Mouse (Mus musculus) fat pad, adult 2 months (tissue): ENCODE measurements at regions not wholly inside any gene's neighbourhood (a gene's known extent, or its start where the extent isn't known, plus 50 kb on each side); places are given as distances from the start of the nearest gene placed in this dataset.

Experiments
- DNase-seq: peaks from one replicate; pipeline ENCODE4 v3.0.0-alpha.2; 2011; ENCODE audit warnings: low read depth, low spot score; ENCODE audit errors: extremely low read depth

DNA sequence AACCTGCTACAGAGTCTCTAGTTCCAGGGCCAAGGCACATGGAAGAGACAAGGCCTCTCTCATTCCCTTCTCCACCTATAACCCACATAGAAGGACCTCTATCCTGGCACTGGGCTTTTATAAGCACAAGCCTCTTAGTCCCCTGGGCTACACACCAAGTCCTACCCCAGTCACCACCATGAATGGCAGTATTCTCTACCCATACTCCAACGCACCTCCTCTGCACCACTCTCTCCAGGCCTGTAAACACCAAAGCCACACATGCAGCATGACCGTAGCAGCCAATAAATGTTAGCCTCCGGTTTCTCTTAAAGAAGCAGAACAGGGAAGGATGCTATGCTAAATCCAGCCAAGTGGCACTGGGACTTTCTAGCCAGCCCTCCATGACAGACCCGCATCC is 252.1 kb upstream of the Zmiz1 start:
- no peak for DNase-seq

DNA sequence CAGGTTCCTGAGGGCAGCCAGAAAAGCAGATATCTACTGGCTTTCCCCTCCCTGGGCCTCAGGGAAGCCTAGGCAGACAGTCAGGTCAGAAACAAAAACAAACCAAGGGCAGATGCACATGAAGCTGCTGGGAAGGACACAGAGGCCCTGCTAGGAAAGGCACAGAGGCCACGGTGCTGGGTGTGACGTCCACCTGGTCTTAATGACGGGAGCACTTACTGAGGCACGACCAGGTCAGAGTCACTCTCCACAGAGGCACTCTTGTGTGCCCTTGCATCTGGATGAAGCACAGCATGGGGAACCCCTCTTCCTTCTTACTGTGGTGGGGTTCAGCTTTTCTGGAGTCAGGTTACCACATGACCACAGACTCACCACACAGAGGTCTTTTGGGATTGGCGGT is 251.6 kb upstream of the Zmiz1 start:
- DNase-seq: no peak

DNA sequence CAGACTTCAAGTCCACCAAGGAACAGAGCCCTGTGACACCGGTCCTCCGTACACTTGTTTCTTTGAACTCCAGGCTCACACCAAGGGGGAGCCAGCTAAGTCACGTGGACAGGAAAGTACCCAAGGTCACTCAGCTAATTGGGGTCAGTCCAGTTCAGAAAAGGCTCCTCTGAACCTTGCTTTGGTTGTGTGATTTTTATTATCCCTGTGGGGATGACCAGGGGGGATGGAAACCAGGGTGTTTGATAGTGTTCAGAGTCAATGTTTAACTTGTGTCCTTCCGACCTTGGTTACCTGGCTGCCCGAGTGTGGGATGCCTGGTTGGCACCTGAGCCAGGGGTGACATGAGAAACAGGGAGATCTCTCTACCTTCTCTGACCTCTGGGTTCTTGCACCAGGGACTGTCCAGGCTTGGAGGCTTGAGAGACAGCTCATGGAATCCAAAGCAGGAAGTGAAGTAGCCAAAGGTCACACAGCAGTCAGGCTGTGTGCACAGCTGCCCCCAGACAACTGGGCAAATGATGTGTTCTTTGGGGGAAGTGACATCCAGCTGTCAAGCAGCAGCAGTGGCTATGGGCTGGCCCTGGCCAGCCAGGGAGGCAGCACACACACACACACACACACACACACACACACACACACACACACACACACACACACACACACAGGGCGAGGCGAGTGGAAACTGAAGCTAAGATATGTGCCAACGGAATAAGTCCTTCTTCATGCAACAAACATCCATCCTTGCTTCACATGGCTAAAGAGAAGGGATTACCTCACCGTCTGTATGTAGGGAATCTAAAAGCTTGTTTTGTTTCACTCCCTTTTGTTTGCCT is 250.5 kb upstream of the Zmiz1 start:
- no peak for DNase-seq

DNA sequence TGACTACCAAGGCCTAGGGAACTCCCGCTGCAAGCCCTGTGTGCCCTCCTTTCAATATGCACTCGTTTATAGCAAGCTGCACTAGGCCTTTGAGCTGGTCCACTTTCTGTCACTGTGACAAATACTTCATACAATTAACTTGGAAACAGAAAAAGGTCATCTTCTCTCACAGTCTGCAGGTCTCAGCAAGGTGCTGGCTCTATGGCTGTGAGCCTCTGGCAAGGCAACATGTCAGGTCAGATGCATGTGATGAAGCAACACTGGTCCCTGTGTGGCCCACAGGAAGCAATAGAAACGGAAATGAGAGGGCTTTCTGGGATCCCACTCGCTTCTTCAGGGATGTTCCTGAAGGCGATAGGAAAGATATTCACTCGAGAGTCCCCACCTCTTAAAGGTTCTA is 245.9 kb upstream of the Zmiz1 start:
- no peak for DNase-seq

- DNase-seq: no peak
Measured at GRCm38 (mm10) chr14:25223091-25223490, 235.9 kb upstream of the Zmiz1 start.

GRCm38 (mm10) chr14:25225214-25225613 is 233.8 kb upstream of the Zmiz1 start:
- no peak for DNase-seq

DNA sequence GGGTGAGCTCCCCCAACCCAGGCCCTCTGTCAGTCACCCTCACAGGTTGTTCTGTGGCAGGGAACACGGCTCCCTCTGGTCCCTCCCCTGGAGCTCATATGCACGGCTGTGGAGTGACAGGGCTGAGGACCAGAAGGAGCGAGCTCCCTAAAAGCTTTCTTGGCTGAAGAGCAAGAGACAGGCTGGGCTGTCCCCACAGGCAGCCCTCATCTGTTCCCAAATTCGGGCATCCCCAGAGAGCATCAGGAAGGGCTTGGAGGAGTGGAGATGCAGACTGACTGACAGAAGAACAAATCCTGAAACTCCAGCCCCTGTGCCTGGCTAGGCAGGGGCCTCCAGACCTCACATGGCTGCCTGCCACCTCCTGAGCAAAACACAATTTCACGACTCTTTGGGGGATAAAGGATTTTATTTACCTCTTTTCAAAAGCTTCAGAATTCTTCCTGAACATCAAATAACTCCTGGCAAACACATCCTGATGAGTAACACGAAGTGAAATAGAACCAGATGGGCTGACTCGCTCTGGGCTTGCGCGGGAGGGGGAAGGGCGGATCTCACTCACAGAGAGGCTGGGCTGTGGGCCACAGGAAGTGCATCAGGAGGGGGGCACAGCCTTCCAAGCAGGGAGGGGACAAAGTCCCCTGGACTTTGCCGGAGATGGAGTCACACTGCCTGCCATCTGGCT is 232.7 kb upstream of the Zmiz1 start:
- DNase-seq: no peak

- no peak for DNase-seq
Measured at GRCm38 (mm10) chr14:25226840-25227506, 232.0 kb upstream of the Zmiz1 start.

DNA sequence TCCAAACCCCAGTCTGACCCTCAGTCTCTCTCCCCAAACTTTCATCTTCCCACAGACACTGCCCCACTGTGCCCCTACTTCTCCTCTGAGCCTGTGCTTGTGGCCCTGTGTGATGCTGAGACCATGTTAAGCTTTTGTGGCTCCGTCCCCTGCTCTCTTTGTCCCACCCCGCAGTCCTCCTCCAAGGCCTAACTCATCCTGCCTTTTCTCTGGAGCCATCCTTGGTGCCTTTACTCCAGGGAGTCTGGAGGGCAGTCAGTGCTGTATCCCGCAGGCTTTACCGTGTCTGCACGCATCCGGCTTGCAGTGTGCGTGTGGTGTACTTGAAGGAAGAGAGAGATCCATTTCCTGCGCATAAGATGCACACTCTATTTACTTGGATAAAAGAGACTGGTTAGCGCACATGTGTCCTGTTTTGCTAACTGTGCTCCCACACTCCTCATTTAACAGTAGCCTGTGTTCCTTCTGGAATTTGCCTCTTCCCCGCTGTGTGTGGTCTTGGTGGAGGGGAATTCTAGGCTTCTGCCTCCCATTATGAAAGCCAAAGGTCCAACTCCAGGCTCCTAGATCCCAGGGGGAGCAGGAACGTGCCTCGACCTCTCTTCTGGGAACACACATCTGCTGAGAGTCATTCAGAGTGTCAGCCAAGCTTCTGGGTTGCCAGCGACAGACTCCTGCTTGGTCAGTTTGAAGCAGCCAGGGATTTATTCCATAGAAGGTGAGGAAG is 230.5 kb upstream of the Zmiz1 start:
- DNase-seq: no peak

DNA sequence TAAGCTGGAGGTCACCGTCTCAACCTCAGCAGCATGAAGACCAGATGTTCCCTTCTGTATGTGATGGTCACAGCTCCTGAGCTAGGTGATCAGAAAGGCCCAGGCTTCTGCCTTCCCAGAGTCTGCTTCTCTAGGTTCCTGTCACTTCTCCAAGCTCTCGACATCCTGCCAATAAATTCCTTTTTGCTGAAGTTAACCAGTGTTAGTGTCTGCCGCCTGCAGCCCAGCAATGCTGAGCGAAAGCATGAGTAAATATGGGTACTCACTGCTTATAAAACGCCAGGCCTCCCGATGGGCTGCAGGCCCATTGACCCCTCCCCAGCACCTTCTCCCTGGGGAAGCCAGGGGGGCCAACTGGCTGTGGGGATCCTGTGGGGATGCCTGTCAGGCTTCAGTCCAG is 229.4 kb upstream of the Zmiz1 start:
- no peak for DNase-seq

DNA sequence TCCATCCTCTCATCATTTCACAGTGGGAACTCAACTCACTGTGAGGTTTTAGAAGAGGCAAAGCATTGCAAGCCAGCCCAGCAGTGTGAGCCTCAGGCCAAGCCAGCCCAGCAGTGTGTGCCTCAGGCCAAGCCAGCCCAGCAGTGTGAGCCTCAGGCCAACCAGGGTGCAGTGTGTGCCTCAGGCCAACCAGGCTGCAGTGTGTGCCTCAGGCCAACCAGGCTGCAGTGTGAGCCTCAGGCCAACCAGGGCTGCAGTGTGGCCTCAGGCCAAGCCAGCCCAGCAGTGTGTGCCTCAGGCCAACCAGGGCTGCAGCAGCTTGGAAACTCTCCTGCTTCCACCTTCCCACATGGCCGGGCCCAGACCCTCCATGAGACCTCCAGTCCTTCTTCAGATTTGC is 227.1 kb upstream of the Zmiz1 start:
- no peak for DNase-seq

GRCm38 (mm10) chr14:25236421-25236973 is 222.5 kb upstream of the Zmiz1 start:
- DNase-seq: no peak

DNA sequence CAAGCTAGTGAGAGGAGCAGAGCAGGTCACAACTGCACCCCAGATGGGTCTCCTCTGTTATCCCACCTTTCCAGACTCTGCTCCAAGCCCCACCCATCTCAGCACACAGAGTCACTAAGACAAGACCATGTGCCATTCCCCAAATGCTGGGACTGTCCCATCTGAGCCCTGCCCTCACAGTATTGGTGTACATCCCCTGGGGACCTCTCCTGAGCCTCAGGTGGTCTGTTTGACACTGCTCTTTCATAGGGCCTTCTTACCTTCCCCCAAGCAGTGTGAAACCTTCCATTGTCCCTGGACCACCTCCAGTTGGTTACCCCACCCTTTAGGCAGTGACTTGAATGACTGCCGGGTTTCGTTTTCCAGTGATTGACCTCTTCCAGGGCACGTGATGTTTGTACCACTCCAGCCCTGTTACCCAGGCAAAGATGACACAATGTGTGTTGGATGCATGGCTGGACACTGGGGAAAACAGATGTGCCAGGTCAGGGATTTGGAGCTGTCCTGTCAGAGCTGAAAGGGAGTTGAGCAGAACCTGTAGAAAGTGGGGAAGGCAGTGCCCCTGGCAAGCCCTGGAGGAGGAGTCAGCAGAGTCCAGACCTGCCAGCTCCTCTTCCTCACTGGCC is 219.5 kb upstream of the Zmiz1 start:
- no peak for DNase-seq

DNA sequence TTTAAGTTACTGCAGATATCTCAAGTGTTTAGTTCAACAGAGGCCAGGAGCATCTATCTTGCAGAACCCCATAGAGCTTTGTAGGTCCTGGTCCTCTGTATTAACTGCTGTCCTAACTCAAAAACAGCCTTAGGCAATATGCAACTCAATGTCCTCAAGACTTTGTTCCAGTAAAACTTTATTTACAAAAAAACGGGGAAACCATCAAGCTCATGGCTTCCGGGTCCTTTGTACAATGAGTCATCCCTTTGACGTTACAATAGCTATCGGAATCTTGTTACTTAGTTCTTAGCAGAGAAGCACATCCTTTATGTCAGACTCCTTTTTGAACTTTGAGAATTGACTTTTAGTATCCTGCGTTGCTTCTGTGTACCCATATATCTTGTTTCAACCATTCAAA is 216.2 kb upstream of the Zmiz1 start:
- no peak for DNase-seq

- no peak for DNase-seq
Measured at GRCm38 (mm10) chr14:25243289-25243688, 215.7 kb upstream of the Zmiz1 start.

GRCm38 (mm10) chr14:25243698-25244097 is 215.3 kb upstream of the Zmiz1 start:
- no peak for DNase-seq

GRCm38 (mm10) chr14:25244841-25245240 is 214.1 kb upstream of the Zmiz1 start:
- DNase-seq: no peak

GRCm38 (mm10) chr14:25245691-25246090 is 213.3 kb upstream of the Zmiz1 start:
- DNase-seq: no peak

DNA sequence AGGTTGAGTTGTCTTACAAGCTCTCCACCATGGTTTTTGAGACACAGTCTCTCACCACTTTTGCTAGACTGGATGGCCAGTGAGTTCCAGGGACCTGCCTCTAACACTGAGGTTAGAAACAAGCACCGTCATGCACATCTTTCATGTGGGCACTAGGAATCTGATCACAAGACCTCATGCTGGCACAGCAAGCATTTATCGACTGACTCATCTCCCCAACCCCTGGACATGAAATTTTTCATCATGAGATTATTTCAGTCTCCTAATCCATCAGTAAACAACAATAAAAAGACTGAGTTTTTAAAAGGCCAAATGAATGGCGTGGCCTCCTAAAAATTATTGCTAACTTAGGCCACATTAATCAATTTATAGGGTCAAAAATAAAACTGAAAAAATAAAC is 210.0 kb upstream of the Zmiz1 start:
- no peak for DNase-seq

- DNase-seq: no peak
Measured at GRCm38 (mm10) chr14:25253016-25253850, 205.8 kb upstream of the Zmiz1 start.
